Mouse (Mus musculus) embryonic facial prominence, embryonic 14.5 days (tissue): Measurements from ENCODE around the gene Nptx1. TPM values are rescaled to one million over a fixed set of nuclear protein-coding genes. Genes with fewer than 3 reads are reported as not detected.
A peak's percentile ranks its signal among the peaks of the same experiment; 100 is the strongest.

Experiments used
- ATAC-seq: fragments of 200-750 bp; cut with Nextera tagmentation; 2 replicates; pipeline ENCODE4 v1.8.0; 2017; ENCODE audit warnings: low read depth, moderate number of reproducible peaks, moderate TSS enrichment
- DNase-seq: peaks from one replicate; pipeline ENCODE4 v3.0.0-alpha.2; 2015; ENCODE audit warnings: low spot score
- H3K27ac ChIP-seq: fragments of 300-500 bp; sonication (generic); replicated peaks from 2 replicates; pipeline ENCODE4 v1.5.1; 2014; ENCODE audit warnings: low read depth, mild to moderate bottlenecking, low read length, moderate library complexity
- H3K27me3 ChIP-seq: fragments of 300-500 bp; sonication (generic); replicated peaks from 2 replicates; pipeline ENCODE4 v1.6.1; 2014; ENCODE audit warnings: low read length; ENCODE audit not compliant: control insufficient read depth, insufficient read depth
- H3K36me3 ChIP-seq: fragments of 300-500 bp; sonication (generic); 2 replicates; pipeline ENCODE4 v1.6.1; 2014; ENCODE audit warnings: low read length, mixed read lengths; ENCODE audit not compliant: control insufficient read depth, insufficient read depth
- H3K4me1 ChIP-seq: fragments of 300-500 bp; sonication (generic); 2 replicates; pipeline ENCODE4 v1.6.1; 2014; ENCODE audit warnings: antibody characterized with exemption, low read length; ENCODE audit not compliant: control insufficient read depth, insufficient read depth
- H3K4me2 ChIP-seq: fragments of 300-500 bp; sonication (generic); 2 replicates; pipeline ENCODE4 v1.6.1; 2014; ENCODE audit warnings: low read depth, mild to moderate bottlenecking, low read length, moderate library complexity, mixed read lengths
- H3K4me3 ChIP-seq: fragments of 300-500 bp; sonication (generic); 2 replicates; pipeline ENCODE4 v1.5.1; 2014; ENCODE audit warnings: low read depth, mild to moderate bottlenecking, low read length
- H3K9ac ChIP-seq: fragments of 300-500 bp; sonication (generic); 2 replicates; pipeline ENCODE4 v1.6.1; 2014; ENCODE audit warnings: low read depth, mild to moderate bottlenecking, low read length, moderate library complexity, mixed read lengths
- H3K9me3 ChIP-seq: fragments of 300-500 bp; sonication (generic); 2 replicates; pipeline ENCODE4 v1.6.1; 2016; ENCODE audit warnings: low read length; ENCODE audit not compliant: control insufficient read depth
- WGBS: fragments of 180-500 bp; shearing (Covaris S2); extraction: QIAGEN DNeasy Blood & Tissue Kit; methylation state at CpG from one replicate; pipeline ENCODE4 v1.1.7; 2014; 5-methylcytosine and 5-hydroxymethylcytosine counted together
- polyA plus RNA-seq: library from polyadenylated mRNA; unstranded; fragments of >200 nt; fragmentation: Nextera tagmentation; extraction: Ambion mirVana; gene quantifications from 2 replicates; pipeline ENCODE4 v1.2.1, GENCODE M21; 2014

The Nptx1 gene
- polyA plus RNA-seq, 1 experiment from 2014 or later, result 1.9 TPM

GRCm38 (mm10) chr11:119522779-119523178 lies 24.8 kb downstream of the Nptx1 start:
- no peak overlapping the region for H3K4me2 ChIP-seq
- ATAC-seq, result no peak
- DNase-seq, result no peak
- H3K4me1 ChIP-seq, result peaks cover 2% of the 10 kb centered on the region; the same call in 1 of the 2 replicates
- H3K4me3 ChIP-seq, result no peak overlapping the region
- no peaks in the 10 kb centered on the region for H3K27me3 ChIP-seq
- H3K27ac ChIP-seq, result no peak overlapping the region
- H3K36me3 ChIP-seq, result no peaks in the 10 kb centered on the region
- no peaks in the 10 kb centered on the region for H3K9me3 ChIP-seq
- WGBS, result 78% methylated on average over 8 of the region's 8 CpGs
- H3K9ac ChIP-seq, result no peak overlapping the region

DNA sequence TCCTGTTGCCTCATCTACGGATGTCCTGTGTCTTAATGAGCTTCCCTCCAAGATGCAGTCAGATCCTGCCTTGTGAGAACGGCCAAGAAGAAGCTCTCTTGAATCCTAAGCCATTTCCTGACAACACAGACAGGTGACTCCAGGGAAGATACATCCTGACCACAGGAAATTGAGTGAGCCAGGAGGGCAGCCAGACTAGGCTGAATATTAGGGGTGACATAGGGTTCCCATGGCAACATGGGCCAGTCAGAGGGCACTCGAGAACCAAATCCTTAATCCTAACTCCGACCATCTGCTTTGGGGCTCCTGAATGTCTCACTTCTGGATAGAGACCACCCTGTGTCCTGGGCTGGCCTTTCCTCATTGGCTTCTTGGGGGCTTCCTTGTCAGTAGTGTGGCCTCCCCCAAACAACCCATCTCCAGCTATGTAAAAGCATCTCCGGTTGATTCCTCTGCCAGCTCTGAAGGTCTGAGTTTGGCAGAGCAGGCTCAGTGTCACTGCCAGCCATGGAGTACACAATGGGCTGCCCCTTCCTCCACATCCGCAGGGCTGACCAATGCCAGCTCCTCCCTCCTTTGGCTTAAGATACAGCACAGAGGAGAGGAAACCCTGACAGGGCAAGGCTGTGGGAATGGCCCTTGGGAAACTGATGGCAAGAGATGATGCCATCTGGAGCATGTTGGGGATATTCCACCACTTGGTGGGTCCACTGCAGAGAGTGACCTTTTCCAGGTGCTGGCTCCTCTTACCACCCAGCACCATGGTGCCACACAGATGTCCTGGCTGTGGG lies 25.4 kb downstream of the Nptx1 start:
- H3K4me3 ChIP-seq, result no peak overlapping the region
- no peak overlapping the region for H3K9ac ChIP-seq
- H3K4me1 ChIP-seq, result peaks cover 2% of the 10 kb centered on the region; the same call in 1 of the 2 replicates
- no peak overlapping the region for H3K4me2 ChIP-seq
- ATAC-seq, result no peak
- no peaks in the 10 kb centered on the region for H3K9me3 ChIP-seq
- DNase-seq, result no peak
- H3K27me3 ChIP-seq, result no peaks in the 10 kb centered on the region
- no peaks in the 10 kb centered on the region for H3K36me3 ChIP-seq
- 85% methylated on average over 6 of the region's 6 CpGs for WGBS
- no peak overlapping the region for H3K27ac ChIP-seq

GRCm38 (mm10) chr11:119520713-119521063 lies 26.9 kb downstream of the Nptx1 start:
- H3K9ac ChIP-seq, result no peak overlapping the region
- ATAC-seq, result no peak

GRCm38 (mm10) chr11:119520005-119520712 lies 27.4 kb downstream of the Nptx1 start:
- DNase-seq (no peak), ATAC-seq (no peak)
- no peaks in the 10 kb centered on the region for H3K36me3 ChIP-seq
- no peak overlapping the region for H3K4me2 ChIP-seq
- no peak overlapping the region for H3K27ac ChIP-seq
- peaks cover 8% of the 10 kb centered on the region for H3K4me1 ChIP-seq
- H3K9ac ChIP-seq, result no peak overlapping the region
- H3K9me3 ChIP-seq, result no peaks in the 10 kb centered on the region
- WGBS, result 62% methylated on average over 5 of the region's 5 CpGs
- no peaks in the 10 kb centered on the region for H3K27me3 ChIP-seq
- H3K4me3 ChIP-seq, result no peak overlapping the region

More at GRCm38 (mm10) chr11:119520713-119521063, 26.9 kb downstream of the Nptx1 start:
- H3K36me3 ChIP-seq, result no peaks in the 10 kb centered on the region
- H3K4me2 ChIP-seq, result no peak overlapping the region
- DNase-seq, result no peak
- H3K27ac ChIP-seq, result no peak overlapping the region
- H3K27me3 ChIP-seq, result no peaks in the 10 kb centered on the region
- peaks cover 4% of the 10 kb centered on the region; the same call in 1 of the 2 replicates for H3K4me1 ChIP-seq
- H3K9me3 ChIP-seq, result no peaks in the 10 kb centered on the region
- H3K4me3 ChIP-seq, result no peak overlapping the region

DNA sequence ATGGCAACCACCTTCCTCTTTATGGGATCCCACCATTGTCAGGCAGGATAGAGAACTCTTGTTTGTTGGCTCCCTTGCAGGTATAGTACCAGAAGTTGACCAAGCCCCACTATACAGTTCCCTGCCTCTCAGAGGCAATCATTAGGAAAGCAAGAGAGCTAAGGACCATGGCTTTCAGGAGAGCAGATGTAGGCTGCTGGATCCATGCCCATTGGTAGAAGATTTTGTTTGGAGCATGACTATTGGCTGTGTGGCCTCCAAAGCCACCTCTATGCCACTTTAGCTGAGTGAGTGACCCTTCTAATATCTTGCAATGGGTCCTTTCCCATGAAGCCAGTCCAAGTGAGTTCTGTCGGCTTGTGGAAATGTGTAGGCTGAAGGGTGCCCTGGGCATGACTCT lies 28.2 kb downstream of the Nptx1 start:
- H3K27ac ChIP-seq, result no peak overlapping the region
- H3K27me3 ChIP-seq, result no peaks in the 10 kb centered on the region
- no peak overlapping the region for H3K9ac ChIP-seq
- no peak overlapping the region for H3K4me3 ChIP-seq
- no peak overlapping the region for H3K4me2 ChIP-seq
- no peaks in the 10 kb centered on the region for H3K36me3 ChIP-seq
- H3K9me3 ChIP-seq, result no peaks in the 10 kb centered on the region
- DNase-seq (no peak), ATAC-seq (no peak)
- WGBS, result 100% methylated on average over 1 of the region's 1 CpGs
- H3K4me1 ChIP-seq, result peaks cover 10% of the 10 kb centered on the region; the same call in 1 of the 2 replicates

DNA sequence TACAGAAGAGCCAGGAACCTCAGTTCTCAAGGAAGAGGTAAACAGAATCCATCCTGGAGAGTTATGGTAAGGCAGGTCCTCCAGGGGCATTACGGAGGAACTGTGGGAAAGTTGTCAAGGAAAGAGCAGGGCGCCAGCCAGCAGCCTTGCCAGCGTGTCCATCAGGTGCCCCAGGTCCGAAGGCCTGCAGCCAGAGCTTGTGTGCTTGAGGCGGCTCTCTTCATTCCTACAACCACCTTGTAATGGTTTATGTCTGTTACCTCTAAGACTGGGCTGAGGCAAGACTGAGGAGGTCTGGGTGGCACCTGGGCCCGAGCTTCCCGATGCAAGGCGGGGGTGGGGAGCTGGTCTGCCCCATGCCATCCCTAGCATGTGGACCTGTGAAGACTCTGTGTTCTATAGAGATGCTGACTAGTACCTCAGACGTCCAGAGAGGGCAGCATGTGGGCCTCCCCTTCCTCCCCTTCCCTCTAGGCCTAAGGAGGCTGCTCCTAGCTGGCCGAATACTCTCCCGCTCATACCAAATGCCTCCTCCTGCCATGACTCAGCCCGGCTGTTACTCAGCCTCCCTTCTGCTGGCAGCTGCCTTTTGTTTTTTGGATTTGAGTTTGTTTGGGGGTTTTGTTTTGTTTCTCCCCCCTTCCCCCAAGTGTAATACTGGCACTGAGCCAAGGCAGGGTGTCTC lies 30.7 kb downstream of the Nptx1 start:
- Histone ChIP-seq H3K9me3 (no peaks in the 10 kb centered on the region), H3K4me3 (no peak overlapping the region), H3K4me2 (no peak overlapping the region), H3K9ac (no peak overlapping the region), H3K27ac (no peak overlapping the region), H3K36me3 (no peaks in the 10 kb centered on the region), H3K4me1 (peaks cover 10% of the 10 kb centered on the region; the same call in 1 of the 2 replicates), H3K27me3 (no peaks in the 10 kb centered on the region)
- ATAC-seq (0 out of 2 replicates have a peak, but pooled peaks have one; percentile 34), DNase-seq (peak; percentile 9)
- WGBS, result 68% methylated on average over 12 of the region's 12 CpGs

GRCm38 (mm10) chr11:119515823-119516676 lies 31.5 kb downstream of the Nptx1 start:
- ATAC-seq, result no peak
- H3K4me2 ChIP-seq, result no peak overlapping the region
- WGBS, result 76% methylated on average over 16 of the region's 16 CpGs

More at GRCm38 (mm10) chr11:119515823-119516676, 31.5 kb downstream of the Nptx1 start:
- H3K36me3 ChIP-seq, result no peaks in the 10 kb centered on the region
- H3K9ac ChIP-seq, result no peak overlapping the region
- no peaks in the 10 kb centered on the region for H3K27me3 ChIP-seq
- no peak for DNase-seq
- peaks cover 10% of the 10 kb centered on the region; the same call in 1 of the 2 replicates for H3K4me1 ChIP-seq
- H3K9me3 ChIP-seq, result no peaks in the 10 kb centered on the region
- H3K27ac ChIP-seq, result no peak overlapping the region
- H3K4me3 ChIP-seq, result no peak overlapping the region
